Mouse (Mus musculus) MEL (cell line): Measurements from ENCODE around the gene Bckdhb.
"Not testable (repeated sequence)": the region's sequence is repeated elsewhere in the genome, so short reads cannot be mapped to it uniquely, and the experiment has no call there.

Source experiments
- CTCF ChIP-seq, 3 experiments: IDR thresholded peaks in 2 of 3; conservative IDR thresholded peaks in 1 of 3; 2 replicates each; pipeline ENCODE4 v1.5.1; 2011 to 2012; ENCODE audit warnings: low read length in 3 of 3, low read depth in 2 of 3, mild to moderate bottlenecking in 2 of 3, improper control_type of control experiment in 1 of 3, inconsistent platforms in 1 of 3, mixed read lengths in 1 of 3, moderate library complexity in 1 of 3; ENCODE audit not compliant: control insufficient read depth in 1 of 3, insufficient read depth in 1 of 3, poor library complexity in 1 of 3, severe bottlenecking in 1 of 3
- KAT2A ChIP-seq: conservative IDR thresholded peaks from 2 replicates; pipeline ENCODE4 v1.6.1; 2012; ENCODE audit warnings: low read depth, low read length, improper control_type of control experiment, inconsistent platforms
- MAFK ChIP-seq: IDR thresholded peaks from 2 replicates; pipeline ENCODE4 v1.6.1; 2011; ENCODE audit warnings: low read depth, mild to moderate bottlenecking, low read length, improper control_type of control experiment, borderline replicate concordance
- TBP ChIP-seq: IDR thresholded peaks from 2 replicates; pipeline ENCODE4 v1.8.0; 2011; ENCODE audit warnings: low read depth, low read length, improper control_type of control experiment
- ZC3H11A ChIP-seq: IDR thresholded peaks from 2 replicates; pipeline ENCODE4 v1.6.1; 2012; ENCODE audit warnings: low read depth, mild to moderate bottlenecking, inconsistent platforms, low read length, improper control_type of control experiment

DNA sequence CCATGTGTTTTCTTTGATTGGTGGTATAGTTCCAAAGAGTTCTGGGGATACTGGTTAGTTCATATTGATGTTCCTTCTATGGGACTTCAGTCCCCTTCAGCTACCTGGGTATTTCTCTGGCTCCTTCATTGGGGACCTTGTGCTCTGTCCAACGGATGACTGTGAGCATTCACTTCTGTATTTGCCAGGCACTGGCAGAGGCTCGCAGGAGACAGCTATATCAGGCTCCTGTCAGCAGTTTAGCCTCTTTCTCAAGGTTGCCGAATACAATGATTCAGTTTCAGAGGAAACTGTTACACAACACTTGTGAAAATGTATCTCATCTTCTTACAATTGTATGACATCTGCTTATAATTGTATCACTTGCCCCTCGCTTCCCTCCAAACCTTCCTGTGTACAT is 135.8 kb downstream of the Bckdhb start:
- TF ChIP-seq MAFK; CTCF (IDR thresholded peaks at IDR 0.05 in 2 of 3, conservative IDR thresholded peaks at IDR 0.05 in 1 of 3; ENCODE audit: control insufficient read depth in 1 of 3, insufficient read depth in 1 of 3, low read depth in 2 of 3, low read length in 3 of 3, poor library complexity in 1 of 3, severe bottlenecking in 1 of 3); ZC3H11A; KAT2A; TBP: not testable (repeated sequence)
